Mouse (Mus musculus): ENCODE data around the gene Tmtc4.

GRCm38 (mm10) chr14:123009108-123010018 is 25.5 kb upstream of the Tmtc4 start:
- TF ChIP-seq CTCF (IDR thresholded peaks at IDR 0.05; ENCODE audit: extremely low read depth, insufficient read depth, low read length) (no peak), POLR2A (IDR thresholded peaks at IDR 0.05; ENCODE audit: extremely low read depth, insufficient read depth, low read length) (no peak)

Data from cortical plate, adult 2 months (tissue).